Mouse (Mus musculus): ENCODE data around the gene Safb2. TPM values are rescaled to one million over a fixed set of nuclear protein-coding genes. Genes with fewer than 3 reads are reported as not detected.

Safb2 gene
- polyA plus RNA-seq, 1 experiment: 99.5 TPM

GRCm38 (mm10) chr17:56512310-56512709 is 72.1 kb downstream of the Safb2 start, which contains the start of gene Znrf4:
Znrf4 (minus strand) TSS chr17:56512431.
- 54% methylated on average over 22 of the region's 22 CpGs for WGBS
- no peaks in the 10 kb centered on the region for H3K4me1 ChIP-seq (ENCODE audit: control insufficient read depth, insufficient read depth, low read length)
- TF ChIP-seq CTCF (IDR thresholded peaks at IDR 0.05; ENCODE audit: insufficient read depth, low read length) (no peak), POLR2A (IDR thresholded peaks at IDR 0.05; ENCODE audit: borderline replicate concordance, extremely low read depth, low read depth, low read length) (no peak)
- DNase-seq: no peak
- no peak within 1 kb of the TSS for H3K4me3 ChIP-seq (replicated peaks; ENCODE audit: extremely low read depth, low read depth, low read length)

DNA sequence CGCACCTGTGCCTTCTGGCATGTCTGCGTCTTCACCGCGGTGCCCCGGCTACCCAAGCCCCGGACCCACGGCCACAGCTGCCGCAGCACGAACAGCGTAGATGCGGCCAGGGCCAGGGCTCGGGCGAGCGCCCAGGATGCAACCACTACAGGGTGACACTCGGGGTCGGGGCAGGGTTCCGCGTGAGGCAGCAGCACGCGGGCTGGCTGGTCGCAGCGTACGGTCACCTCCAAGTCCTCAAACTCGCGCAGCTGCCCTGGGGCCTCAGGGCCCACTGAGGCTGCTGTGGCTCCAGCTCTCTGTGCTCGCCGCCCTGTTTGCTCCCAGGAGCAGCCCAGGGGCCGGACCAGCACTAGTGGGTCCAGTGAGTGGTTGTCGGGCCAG is 72.7 kb downstream of the Safb2 start:
- H3K4me3 ChIP-seq (replicated peaks; ENCODE audit: extremely low read depth, low read depth, low read length): no peak overlapping the region
- no peaks in the 10 kb centered on the region for H3K4me1 ChIP-seq (ENCODE audit: control insufficient read depth, insufficient read depth, low read length)
- WGBS: 21% methylated on average over 29 of the region's 29 CpGs
- no peak for TF ChIP-seq CTCF (IDR thresholded peaks at IDR 0.05; ENCODE audit: insufficient read depth, low read length)
- no peak for TF ChIP-seq POLR2A (IDR thresholded peaks at IDR 0.05; ENCODE audit: borderline replicate concordance, extremely low read depth, low read depth, low read length)
- DNase-seq: no peak

DNA sequence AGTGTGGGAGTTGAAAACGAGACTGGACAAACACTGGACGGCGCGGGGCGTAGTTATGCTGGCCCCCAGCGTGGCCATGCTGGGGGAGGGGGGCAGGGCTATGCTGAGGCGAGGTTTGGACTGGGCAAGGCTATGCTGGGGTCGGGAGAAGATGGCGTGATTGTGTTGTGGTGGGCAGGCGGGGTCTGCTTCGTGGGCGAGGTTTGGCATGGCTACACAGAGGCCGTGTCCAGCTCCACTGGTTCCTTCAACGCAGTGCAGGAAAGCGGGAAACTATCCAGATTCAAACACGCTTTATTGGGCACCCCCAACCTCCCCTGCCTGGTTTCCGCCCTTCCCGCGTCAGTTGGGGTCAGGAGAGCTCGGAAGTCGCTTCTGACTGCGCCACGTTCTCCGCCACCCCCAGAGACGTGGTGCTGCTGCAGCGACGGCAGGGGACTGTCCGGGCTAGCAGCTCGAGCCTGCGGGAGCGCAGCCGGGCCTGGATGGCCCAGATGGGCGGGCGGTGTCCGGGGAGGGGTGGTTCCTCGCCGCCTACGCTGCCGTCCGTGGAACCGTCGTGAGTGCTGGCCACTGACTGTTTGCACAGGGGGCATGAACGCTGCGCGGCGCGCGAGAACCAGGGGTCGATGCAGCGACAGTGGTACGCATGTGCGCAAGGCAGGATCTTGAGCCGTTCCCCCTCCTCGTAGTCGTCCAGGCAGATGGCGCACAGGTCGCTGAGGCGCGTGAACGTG is 73.2 kb downstream of the Safb2 start:
- TF ChIP-seq CTCF (IDR thresholded peaks at IDR 0.05; ENCODE audit: insufficient read depth, low read length): no peak
- TF ChIP-seq POLR2A (IDR thresholded peaks at IDR 0.05; ENCODE audit: borderline replicate concordance, extremely low read depth, low read depth, low read length): no peak
- Histone ChIP-seq H3K4me1 (ENCODE audit: control insufficient read depth, insufficient read depth, low read length) (no peaks in the 10 kb centered on the region), H3K4me3 (replicated peaks; ENCODE audit: extremely low read depth, low read depth, low read length) (no peak overlapping the region)
- 5% methylated on average over 60 of the region's 60 CpGs for WGBS
- DNase-seq: no peak

Other genes starting within 250 kb of the Safb2 start
- 128 and 171 TPM in 2 replicates for gene Ptprs, start 108.1 kb downstream of the Safb2 start, polyA plus RNA-seq (2012; rRNA removed)
- 0.17 and 0.22 TPM in 2 replicates for gene Znrf4, start 72.2 kb downstream of the Safb2 start, polyA plus RNA-seq (2012; rRNA removed)
- gene Gm20219, start 30.2 kb downstream of the Safb2 start, polyA plus RNA-seq (2012; rRNA removed): 10.2 and 16.7 TPM in 2 replicates
- 102 and 115 TPM in 2 replicates for gene Safb, start 240 bp upstream of the Safb2 start, polyA plus RNA-seq (2012; rRNA removed)
- gene 2410015M20Rik, start 25.2 kb upstream of the Safb2 start, polyA plus RNA-seq (2012; rRNA removed): 81.7 and 104 TPM in 2 replicates
- 1,247 and 2,140 TPM in 2 replicates for gene Rpl36, start 28.8 kb upstream of the Safb2 start, polyA plus RNA-seq (2012; rRNA removed)
- 48.9 and 53.9 TPM in 2 replicates for gene Lonp1, start 42.3 kb upstream of the Safb2 start, polyA plus RNA-seq (2012; rRNA removed)
- 0.16 and 0.43 TPM in 2 replicates for gene Catsperd, start 43.6 kb upstream of the Safb2 start, polyA plus RNA-seq (2012; rRNA removed)
- 69.0 and 74.2 TPM in 2 replicates for gene Ranbp3, start 88.7 kb upstream of the Safb2 start, polyA plus RNA-seq (2012; rRNA removed)
- 348 and 393 TPM in 2 replicates for gene Ndufa11, start 133.2 kb upstream of the Safb2 start, polyA plus RNA-seq (2012; rRNA removed)
- 31.9 and 32.4 TPM in 2 replicates for gene Vmac, start 133.4 kb upstream of the Safb2 start, polyA plus RNA-seq (2012; rRNA removed)
- gene Nrtn, start 172.9 kb upstream of the Safb2 start, polyA plus RNA-seq (2012; rRNA removed): 17.3 and 23.2 TPM in 2 replicates
- gene Dus3l, start 180.2 kb upstream of the Safb2 start, polyA plus RNA-seq (2012; rRNA removed): 81.7 and 84.5 TPM in 2 replicates
- gene Prr22, start 185.7 kb upstream of the Safb2 start, polyA plus RNA-seq (2012; rRNA removed): 1.6 and 2.2 TPM in 2 replicates
- 24.1 and 27.2 TPM in 2 replicates for gene Rfx2, start 246.4 kb upstream of the Safb2 start, polyA plus RNA-seq (2012; rRNA removed)